Mouse (Mus musculus) ES-Bruce4 (cell line): ENCODE measurements at regions not wholly inside any gene's neighbourhood (a gene's known extent, or its start where the extent isn't known, plus 50 kb on each side); places are given as distances from the start of the nearest gene placed in this dataset.

Source experiments
- H3K27ac ChIP-seq: 2 replicates; pipeline ENCODE4 v1.5.1; 2012; ENCODE audit warnings: low read length, inconsistent platforms; ENCODE audit not compliant: insufficient read depth
- H3K27me3 ChIP-seq: 2 replicates; pipeline ENCODE4 v1.6.1; 2012; ENCODE audit warnings: mild to moderate bottlenecking, low read length, inconsistent platforms; ENCODE audit not compliant: control insufficient read depth, poor library complexity, insufficient read depth, severe bottlenecking
- H3K36me3 ChIP-seq: 2 replicates; pipeline ENCODE4 v1.6.1; 2012; ENCODE audit warnings: inconsistent platforms, mild to moderate bottlenecking, low read length, moderate library complexity; ENCODE audit not compliant: control insufficient read depth, poor library complexity, insufficient read depth, severe bottlenecking
- H3K4me1 ChIP-seq: one replicate; pipeline ENCODE4 v1.8.1; 2011; ENCODE audit warnings: low read length; ENCODE audit not compliant: control insufficient read depth, insufficient read depth
- H3K4me3 ChIP-seq: 2 replicates; pipeline ENCODE4 v1.5.1; 2011; ENCODE audit warnings: low read depth, mild to moderate bottlenecking, low read length
- H3K9ac ChIP-seq: 2 replicates; pipeline ENCODE4 v1.6.1; 2012; ENCODE audit warnings: low read depth, mild to moderate bottlenecking, inconsistent platforms; ENCODE audit not compliant: poor library complexity, severe bottlenecking
- H3K9me3 ChIP-seq: replicated peaks from 2 replicates; pipeline ENCODE4 v1.6.1; 2012; ENCODE audit warnings: mild to moderate bottlenecking, low read length, inconsistent platforms; ENCODE audit not compliant: control insufficient read depth, poor library complexity, insufficient read depth, severe bottlenecking
- CTCF ChIP-seq: IDR thresholded peaks from one replicate; pipeline ENCODE4 v1.8.1; 2011; ENCODE audit warnings: low read depth, low read length
- EP300 ChIP-seq: IDR thresholded peaks from 2 replicates; pipeline ENCODE4 v1.6.1; 2011; ENCODE audit warnings: low read depth, low read length; ENCODE audit not compliant: insufficient read depth
- POLR2A ChIP-seq: IDR thresholded peaks from one replicate; pipeline ENCODE4 v1.8.1; 2011; ENCODE audit warnings: low read length; ENCODE audit not compliant: insufficient read depth

DNA sequence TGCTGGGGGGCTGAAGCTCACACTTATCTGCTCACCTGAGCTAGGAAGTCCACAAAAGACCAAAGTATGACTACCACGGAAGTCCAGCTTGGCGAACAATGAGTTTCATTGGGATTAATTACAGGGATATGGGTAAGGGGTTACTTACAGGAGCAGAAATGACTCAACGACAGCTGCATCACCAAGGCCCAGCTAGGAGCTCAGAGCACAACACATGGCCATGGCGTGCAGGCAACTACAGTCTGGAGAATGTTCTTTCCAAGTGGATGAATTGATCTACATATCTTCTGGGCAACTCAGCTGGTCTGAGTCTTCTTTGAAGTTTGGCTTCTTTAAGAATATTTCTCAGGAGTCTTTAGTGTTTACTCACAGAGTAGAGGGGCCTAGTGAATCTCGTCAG is 86.3 kb upstream of the Pcgf5 start:
- no peak overlapping the region for H3K9ac ChIP-seq
- no peaks in the 10 kb centered on the region for H3K4me1 ChIP-seq
- no peaks in the 10 kb centered on the region for H3K9me3 ChIP-seq
- no peak for TF ChIP-seq EP300
- TF ChIP-seq POLR2A = no peak
- no peak for TF ChIP-seq CTCF
- no peak overlapping the region for H3K27ac ChIP-seq
- no peaks in the 10 kb centered on the region for H3K36me3 ChIP-seq
- H3K27me3 ChIP-seq = no peaks in the 10 kb centered on the region
- H3K4me3 ChIP-seq = no peak overlapping the region

DNA sequence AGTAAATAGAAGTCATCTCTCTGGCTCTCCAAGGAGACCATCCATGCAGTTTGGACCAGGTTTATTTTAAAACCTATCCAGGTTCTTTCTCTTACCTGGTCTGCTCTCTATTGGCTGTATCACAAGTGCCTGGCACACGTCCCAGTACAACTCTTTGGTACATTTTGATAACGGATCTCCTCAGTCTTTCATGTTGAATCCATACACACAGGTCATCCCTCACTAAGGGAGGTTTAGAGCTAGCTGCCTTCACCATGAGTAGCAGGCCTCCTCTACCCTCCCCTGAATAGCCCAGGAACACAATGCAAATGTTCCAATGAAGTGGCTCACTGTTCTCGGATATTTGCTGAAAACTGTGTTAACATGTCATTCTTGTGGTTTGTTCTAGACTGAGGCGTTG is 84.2 kb upstream of the Pcgf5 start:
- Histone ChIP-seq H3K36me3 (no peaks in the 10 kb centered on the region), H3K27me3 (no peaks in the 10 kb centered on the region), H3K4me3 (no peak overlapping the region), H3K4me1 (no peaks in the 10 kb centered on the region), H3K27ac (no peak overlapping the region), H3K9me3 (no peaks in the 10 kb centered on the region), H3K9ac (no peak overlapping the region)
- no peak for TF ChIP-seq EP300
- TF ChIP-seq CTCF = no peak
- no peak for TF ChIP-seq POLR2A

DNA sequence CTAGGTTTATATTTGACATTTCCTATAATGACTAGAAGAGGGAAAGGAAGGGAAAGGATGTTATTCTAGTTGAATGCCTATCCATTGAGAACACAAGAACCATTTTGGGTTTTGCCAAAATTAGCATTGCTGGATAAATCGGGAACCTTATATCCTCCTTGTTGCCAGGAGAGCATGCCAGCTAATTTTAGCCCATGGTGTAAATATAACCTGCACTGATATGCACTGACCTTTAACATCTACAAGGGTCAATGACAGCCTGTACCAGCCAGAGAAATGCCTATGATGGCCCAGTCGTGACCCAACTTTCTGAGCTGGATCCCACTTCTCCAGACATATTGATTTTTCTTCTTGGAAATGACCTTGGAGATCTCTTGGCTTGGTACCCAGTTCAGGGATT is 83.7 kb upstream of the Pcgf5 start:
- Histone ChIP-seq H3K36me3 (no peaks in the 10 kb centered on the region), H3K4me1 (no peaks in the 10 kb centered on the region), H3K27ac (no peak overlapping the region), H3K9ac (no peak overlapping the region), H3K27me3 (no peaks in the 10 kb centered on the region), H3K4me3 (no peak overlapping the region), H3K9me3 (no peaks in the 10 kb centered on the region)
- TF ChIP-seq CTCF (no peak), EP300 (no peak), POLR2A (no peak)

DNA sequence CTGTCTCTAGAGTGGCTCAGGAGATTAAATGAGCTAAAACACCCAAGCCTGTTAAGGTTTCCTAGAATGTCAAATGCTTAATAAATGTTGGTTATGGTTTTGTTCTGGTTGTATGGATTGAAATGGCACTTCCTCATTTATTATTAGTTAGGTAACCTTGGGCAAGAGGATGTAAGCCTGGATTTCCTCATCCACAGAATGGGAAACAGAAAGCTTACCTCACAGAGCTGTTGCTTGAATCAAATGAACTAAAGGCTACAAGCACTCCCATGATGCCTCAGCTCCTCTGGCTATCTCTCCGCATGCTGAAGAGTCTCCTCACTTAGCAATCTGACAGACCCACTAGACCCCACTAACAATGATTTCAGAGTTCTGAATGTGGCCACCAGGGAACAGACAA is 82.8 kb upstream of the Pcgf5 start:
- no peak for TF ChIP-seq POLR2A
- no peak for TF ChIP-seq CTCF
- no peak for TF ChIP-seq EP300
- Histone ChIP-seq H3K36me3 (no peaks in the 10 kb centered on the region), H3K9ac (no peak overlapping the region), H3K9me3 (no peaks in the 10 kb centered on the region), H3K27me3 (no peaks in the 10 kb centered on the region), H3K27ac (no peak overlapping the region), H3K4me3 (no peak overlapping the region), H3K4me1 (no peaks in the 10 kb centered on the region)

DNA sequence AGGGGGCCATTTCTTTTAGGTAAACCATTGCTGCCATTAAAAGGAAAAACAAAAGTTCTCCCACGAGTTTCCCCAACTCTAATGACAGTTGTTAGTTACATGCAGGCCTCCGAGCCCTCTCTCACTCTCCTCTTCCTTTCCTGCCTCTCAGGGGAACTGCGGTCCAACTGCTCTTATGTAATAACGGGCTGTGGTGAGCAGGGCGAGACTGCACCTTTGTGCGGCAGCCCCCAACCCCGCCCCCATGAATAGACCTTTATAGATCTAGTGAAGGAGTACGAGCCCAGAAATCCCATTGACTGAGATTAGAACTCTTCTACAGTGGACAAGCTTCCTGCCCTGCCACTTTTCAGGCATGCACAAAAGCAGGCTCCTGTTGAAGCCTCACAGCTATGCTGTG is 81.8 kb upstream of the Pcgf5 start:
- H3K4me1 ChIP-seq = no peaks in the 10 kb centered on the region

DNA sequence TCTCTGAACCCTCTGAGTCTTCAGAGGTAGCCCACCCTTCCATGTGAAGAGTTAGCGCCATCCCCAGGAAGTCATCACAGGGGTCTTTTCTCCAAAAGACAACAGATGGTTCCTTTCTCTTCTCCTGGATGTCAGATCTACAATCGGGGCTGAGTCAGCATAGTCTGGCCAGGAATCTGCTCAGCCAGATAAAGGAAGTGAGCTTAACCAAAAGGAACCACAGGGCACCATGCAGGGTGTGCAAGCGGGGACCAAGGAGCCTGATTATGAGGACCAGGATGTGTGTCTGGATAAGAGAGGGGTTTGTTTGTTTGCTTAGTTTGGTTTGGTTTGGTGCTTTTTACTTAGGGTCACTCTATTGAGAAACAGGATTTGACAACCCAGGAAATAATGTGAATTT is 74.6 kb upstream of the Pcgf5 start:
- Histone ChIP-seq H3K27ac (no peak overlapping the region), H3K36me3 (no peaks in the 10 kb centered on the region), H3K9me3 (no peaks in the 10 kb centered on the region; the same call in none of the 2 replicates), H3K27me3 (no peaks in the 10 kb centered on the region), H3K9ac (no peak overlapping the region), H3K4me1 (no peaks in the 10 kb centered on the region), H3K4me3 (no peak overlapping the region)
- no peak for TF ChIP-seq EP300
- TF ChIP-seq POLR2A = no peak
- TF ChIP-seq CTCF = no peak

More for the DNA sequence above, 81.8 kb upstream of the Pcgf5 start:
- Histone ChIP-seq H3K36me3 (no peaks in the 10 kb centered on the region), H3K27ac (no peak overlapping the region), H3K4me3 (no peak overlapping the region), H3K9me3 (no peaks in the 10 kb centered on the region), H3K9ac (no peak overlapping the region), H3K27me3 (no peaks in the 10 kb centered on the region)
- TF ChIP-seq EP300 = no peak
- no peak for TF ChIP-seq CTCF
- no peak for TF ChIP-seq POLR2A
